In genomic region chr13:118387448-118387801, GRCm38 (mm10) we compare ENCODE assay signal across 9 mouse cellular contexts. TPM values are rescaled to one million over a fixed set of nuclear protein-coding genes. Genes with fewer than 3 reads are reported as not detected.
DNase-seq lines count a peak whose midpoint lies in the region; ATAC-seq and TF ChIP-seq lines count a peak whose summit lies in the region.
"Not testable (repeated sequence)": the region's sequence is repeated elsewhere in the genome, so short reads cannot be mapped to it uniquely, and the experiment has no call there.
"Had no signal": no experiment of that assay in that cellular context is flagged by ENCODE, and none has a peak within 500 bp of the region (broad histone marks: within the 10 kb centered on the region; RNA-seq: fewer than 3 reads in every experiment).

No protein-coding gene starts in this region.

- H3K4me2 ChIP-seq in CH12.LX (ENCODE audit: insufficient read depth, low read depth, poor library complexity, severe bottlenecking), result not testable (repeated sequence)
- H3K4me2 ChIP-seq in embryonic facial prominence, embryonic 12.5 days (replicated peaks), result peak overlapping the region; percentile 40
- H3K4me2 ChIP-seq in hindbrain, embryonic 13.5 days, result peak overlapping the region; percentile 49
- peak overlapping the region; percentile 46 for H3K4me2 ChIP-seq in kidney, postnatal 0 days (ENCODE audit: low read length)
- peak overlapping the region; percentile 52 for H3K4me2 ChIP-seq in liver, embryonic 14.5 days (ENCODE audit: low read depth)
- H3K4me2 ChIP-seq in midbrain, embryonic 13.5 days (replicated peaks), result peak overlapping the region; percentile 41
- peak overlapping the region; percentile 35 for H3K4me2 ChIP-seq in stomach, embryonic 14.5 days (replicated peaks; ENCODE audit: low read depth, low read length)

- not testable (repeated sequence) for TF ChIP-seq POLR2A in CH12.LX (IDR thresholded peaks at IDR 0.05; ENCODE audit: low read depth, low read length)

- in situ Hi-C loops in CH12.LX (cut with MboI; ENCODE audit: low pct_ligation_motif_present, low pct_unique_long_range_greater_than_20kb, low sequenced_read_pairs), result not testable (repeated sequence)

- peaks cover 21% of the 10 kb centered on the region for H3K79me2 ChIP-seq in CH12.LX (replicated peaks; ENCODE audit: control insufficient read depth, extremely low read depth, insufficient read depth, poor library complexity, severe bottlenecking)

- not testable (repeated sequence) for H3K27me3 ChIP-seq in CH12.LX (replicated peaks); embryonic facial prominence, embryonic 12.5 days; hindbrain, embryonic 13.5 days; kidney, postnatal 0 days (ENCODE audit: insufficient read depth, low read length); liver, embryonic 14.5 days (ENCODE audit: control insufficient read depth, insufficient read depth, low read length); midbrain, embryonic 13.5 days; stomach, embryonic 14.5 days (ENCODE audit: control insufficient read depth, insufficient read depth, low read length)

- not testable (repeated sequence) for TF ChIP-seq CTCF in CH12.LX (conservative IDR thresholded peaks at IDR 0.05 in 1 of 2, IDR thresholded peaks at IDR 0.05 in 1 of 2; ENCODE audit: low read depth in 2 of 2, low read length in 2 of 2); gastrocnemius, adult 2 months (IDR thresholded peaks at IDR 0.05); kidney, postnatal 0 days (IDR thresholded peaks at IDR 0.05; ENCODE audit: low read depth)
- TF ChIP-seq CTCF in liver, embryonic 14.5 days (IDR thresholded peaks at IDR 0.05; ENCODE audit: low read depth), result 0 out of 2 replicates have a peak, but pooled peaks have one; percentile 19

- 11% methylated on average over 10 of the region's 10 CpGs for WGBS in embryonic facial prominence, embryonic 12.5 days
- 9% methylated on average over 10 of the region's 10 CpGs for WGBS in hindbrain, embryonic 13.5 days
- WGBS in kidney, postnatal 0 days, result 10% methylated on average over 10 of the region's 10 CpGs
- 5% methylated on average over 10 of the region's 10 CpGs for WGBS in liver, embryonic 14.5 days (ENCODE audit: insufficient replicate concordance)
- 10% methylated on average over 10 of the region's 10 CpGs for WGBS in midbrain, embryonic 13.5 days
- 8% methylated on average over 10 of the region's 10 CpGs for WGBS in stomach, embryonic 14.5 days

- TF ChIP-seq RAD21 in CH12.LX (IDR thresholded peaks at IDR 0.05; ENCODE audit: low read depth, low read length), result not testable (repeated sequence)

- not testable (repeated sequence) for H3K27ac ChIP-seq in CH12.LX (ENCODE audit: insufficient read depth, low read depth); embryonic facial prominence, embryonic 12.5 days; hindbrain, embryonic 13.5 days; kidney, postnatal 0 days; liver, embryonic 14.5 days; midbrain, embryonic 13.5 days; stomach, embryonic 14.5 days (ENCODE audit: low read length)
- H3K27ac ChIP-seq in gastrocnemius, adult 2 months, result peak overlapping the region; percentile 92

- not testable (repeated sequence) for DNase-seq in CH12.LX (ENCODE audit: extremely low read depth); gastrocnemius, adult 2 months; kidney, postnatal 0 days (ENCODE audit: low spot score); liver, embryonic 14.5 days (ENCODE audit: low read depth in 3 of 3, low spot score in 3 of 3)

- not testable (repeated sequence) for TF ChIP-seq EP300 in CH12.LX (IDR thresholded peaks at IDR 0.05; ENCODE audit: low read length); liver, embryonic 14.5 days (IDR thresholded peaks at IDR 0.05; ENCODE audit: low read depth)

- peak overlapping the region; percentile 32 to 93 (median 84) for H3K4me3 ChIP-seq in CH12.LX (replicated peaks in 1 of 3; ENCODE audit: low read depth in 2 of 3, low read length in 2 of 3, poor library complexity in 1 of 3)
- H3K4me3 ChIP-seq in embryonic facial prominence, embryonic 12.5 days, result peak overlapping the region; percentile 98
- H3K4me3 ChIP-seq in gastrocnemius, adult 2 months, result peak overlapping the region; percentile 99
- peak overlapping the region; percentile 90 for H3K4me3 ChIP-seq in hindbrain, embryonic 13.5 days
- peak overlapping the region; percentile 93 for H3K4me3 ChIP-seq in kidney, postnatal 0 days (replicated peaks; ENCODE audit: low read depth, low read length)
- H3K4me3 ChIP-seq in liver, embryonic 14.5 days (ENCODE audit: insufficient read depth in 1 of 2, low read depth in 2 of 2, low read length in 2 of 2), result peak overlapping the region; percentile 84 to 89
- peak overlapping the region; percentile 95 for H3K4me3 ChIP-seq in midbrain, embryonic 13.5 days (replicated peaks)
- H3K4me3 ChIP-seq in stomach, embryonic 14.5 days (ENCODE audit: low read depth, low read length), result peak overlapping the region; percentile 92

- H3K36me3 ChIP-seq in CH12.LX (replicated peaks in 1 of 2; ENCODE audit: control insufficient read depth in 1 of 2, insufficient read depth in 1 of 2, low read length in 1 of 2), result peaks cover 14 to 27% of the 10 kb centered on the region in 2 experiments
- H3K36me3 ChIP-seq in embryonic facial prominence, embryonic 12.5 days, result peaks cover 19% of the 10 kb centered on the region
- H3K36me3 ChIP-seq in hindbrain, embryonic 13.5 days, result peaks cover 19% of the 10 kb centered on the region
- peaks cover 17% of the 10 kb centered on the region for H3K36me3 ChIP-seq in kidney, postnatal 0 days (ENCODE audit: insufficient read depth, low read length)
- H3K36me3 ChIP-seq in liver, embryonic 14.5 days (replicated peaks; ENCODE audit: control insufficient read depth, insufficient read depth, low read depth), result peaks cover 20% of the 10 kb centered on the region
- H3K36me3 ChIP-seq in midbrain, embryonic 13.5 days, result peaks cover 23% of the 10 kb centered on the region
- peaks cover 24% of the 10 kb centered on the region for H3K36me3 ChIP-seq in stomach, embryonic 14.5 days (ENCODE audit: control insufficient read depth, insufficient read depth, low read length)

- dilution Hi-C loops in CH12.LX (cut with MboI; ENCODE audit: extremely low pct_ligation_motif_present, extremely low pct_unique_long_range_greater_than_20kb, low sequenced_read_pairs), result not testable (repeated sequence)

- H3K4me1 ChIP-seq in CH12.LX (ENCODE audit: control insufficient read depth in 1 of 2, insufficient read depth in 2 of 2), result peaks cover 2 to 17% of the 10 kb centered on the region in 2 experiments; a peak in 2 of 4 replicates
- H3K4me1 ChIP-seq in embryonic facial prominence, embryonic 12.5 days; kidney, postnatal 0 days (replicated peaks; ENCODE audit: insufficient read depth, low read length); liver, embryonic 14.5 days (replicated peaks; ENCODE audit: control insufficient read depth in 2 of 2, insufficient read depth in 2 of 2, low read length in 1 of 2); stomach, embryonic 14.5 days (ENCODE audit: control insufficient read depth, insufficient read depth, low read length): not testable (repeated sequence)
- peaks cover 14% of the 10 kb centered on the region for H3K4me1 ChIP-seq in hindbrain, embryonic 13.5 days (replicated peaks)
- H3K4me1 ChIP-seq in midbrain, embryonic 13.5 days (replicated peaks), result peaks cover 14% of the 10 kb centered on the region

- not testable (repeated sequence) for H3K9ac ChIP-seq in CH12.LX (ENCODE audit: insufficient read depth, low read depth); embryonic facial prominence, embryonic 12.5 days; hindbrain, embryonic 13.5 days; kidney, postnatal 0 days (ENCODE audit: low read depth, low read length); midbrain, embryonic 13.5 days (replicated peaks); stomach, embryonic 14.5 days (replicated peaks; ENCODE audit: low read depth, low read length)
- peak overlapping the region; percentile 31; the same call in 1 of the 2 replicates for H3K9ac ChIP-seq in liver, embryonic 14.5 days (replicated peaks)

- intact Hi-C loops in gastrocnemius, adult 2 months (cut with DNase I), result not testable (repeated sequence)

- not testable (repeated sequence) for H3K9me3 ChIP-seq in CH12.LX (replicated peaks; ENCODE audit: low read length); embryonic facial prominence, embryonic 12.5 days; hindbrain, embryonic 13.5 days; kidney, postnatal 0 days (replicated peaks; ENCODE audit: low read length); liver, embryonic 14.5 days (ENCODE audit: control insufficient read depth, low read length); midbrain, embryonic 13.5 days; stomach, embryonic 14.5 days (ENCODE audit: control insufficient read depth, low read depth, low read length)

- ATAC-seq in embryonic facial prominence, embryonic 12.5 days (ENCODE audit: insufficient number of reproducible peaks, insufficient read depth, low FRiP score, low TSS enrichment), result peak; percentile 25; the same call in 1 of the 2 replicates
- ATAC-seq in hindbrain, embryonic 13.5 days (ENCODE audit: low FRiP score), result peak; percentile 80
- ATAC-seq in kidney, postnatal 0 days (replicated peaks; ENCODE audit: low FRiP score, low read depth), result peak; percentile 37; the same call in 1 of the 2 replicates
- peak; percentile 51 for ATAC-seq in liver, embryonic 14.5 days (ENCODE audit: insufficient read depth)
- ATAC-seq in midbrain, embryonic 13.5 days, result peak; percentile 80
- peak; percentile 47 for ATAC-seq in stomach, embryonic 14.5 days (ENCODE audit: insufficient number of reproducible peaks, insufficient read depth, low FRiP score, low read depth)

RNA-seq across cellular contexts. Expression of gene Mrps30, which starts 0.4 kb away (rescaled TPM):
- 36.0 and 36.6 TPM in 2 replicates for total RNA-seq in CH12.LX (2012; rRNA removed)
- 48.7 and 50.2 TPM in 2 replicates for total RNA-seq in CH12.LX (2014; rRNA removed)
- polyA plus RNA-seq in CH12.LX (2012; ENCODE audit: insufficient read length, low read depth), result 35.5 and 38.6 TPM in 2 replicates
- 36.7 TPM in 2 replicates for polyA plus RNA-seq in embryonic facial prominence, embryonic 12.5 days (2016; fragmentation: Nextera tagmentation; extraction: Ambion mirVana)
- 10 to 100 TPM; 16.0 to 16.8 TPM for total RNA-seq in gastrocnemius, adult 2 months (2021)
- polyA plus RNA-seq in hindbrain, embryonic 13.5 days (2015; fragmentation: Nextera tagmentation; extraction: Ambion mirVana), result 24.2 and 25.0 TPM in 2 replicates
- polyA plus RNA-seq in kidney, postnatal 0 days (2015; fragmentation: Nextera tagmentation; extraction: Ambion mirVana), result 35.7 and 36.8 TPM in 2 replicates
- polyA plus RNA-seq in liver, embryonic 14.5 days (2012; rRNA removed), result 9.5 and 10.0 TPM in 2 replicates
- polyA plus RNA-seq in liver, embryonic 14.5 days (2014; fragmentation: Nextera tagmentation; extraction: Ambion mirVana), result 17.5 and 19.6 TPM in 2 replicates
- polyA plus RNA-seq in midbrain, embryonic 13.5 days (2015; fragmentation: Nextera tagmentation; extraction: Ambion mirVana), result 22.9 and 25.7 TPM in 2 replicates
- 28.4 and 33.2 TPM in 2 replicates for polyA plus RNA-seq in stomach, embryonic 14.5 days (2014; fragmentation: Nextera tagmentation; extraction: Ambion mirVana)

RNA-seq across cellular contexts. Expression of gene B430218F22Rik, which starts 1.0 kb away (rescaled TPM):
- 11.1 and 12.0 TPM in 2 replicates for total RNA-seq in CH12.LX (2012; rRNA removed)
- total RNA-seq in CH12.LX (2014; rRNA removed), result 0.48 TPM in 1 of 2 replicates, not detected in the other
- 0.64 TPM in 1 of 2 replicates, not detected in the other for polyA plus RNA-seq in CH12.LX (2012; ENCODE audit: insufficient read length, low read depth)
- polyA plus RNA-seq in embryonic facial prominence, embryonic 12.5 days (2016; fragmentation: Nextera tagmentation; extraction: Ambion mirVana), result 1.1 and 1.7 TPM in 2 replicates
- not detected for total RNA-seq in gastrocnemius, adult 2 months (2021)
- polyA plus RNA-seq in hindbrain, embryonic 13.5 days (2015; fragmentation: Nextera tagmentation; extraction: Ambion mirVana), result 0.64 and 1.00 TPM in 2 replicates
- 0.85 and 2.2 TPM in 2 replicates for polyA plus RNA-seq in kidney, postnatal 0 days (2015; fragmentation: Nextera tagmentation; extraction: Ambion mirVana)
- 0.04 and 0.08 TPM in 2 replicates for polyA plus RNA-seq in liver, embryonic 14.5 days (2012; rRNA removed)
- polyA plus RNA-seq in liver, embryonic 14.5 days (2014; fragmentation: Nextera tagmentation; extraction: Ambion mirVana), result 0.19 TPM in 2 replicates
- 0.19 and 1.0 TPM in 2 replicates for polyA plus RNA-seq in midbrain, embryonic 13.5 days (2015; fragmentation: Nextera tagmentation; extraction: Ambion mirVana)
- 0.26 and 0.53 TPM in 2 replicates for polyA plus RNA-seq in stomach, embryonic 14.5 days (2014; fragmentation: Nextera tagmentation; extraction: Ambion mirVana)
- total RNA-seq: gastrocnemius, postnatal 10 days had no signal

Comparison
In these comparisons a context has a peak if more than half of its experiments do, and no peak if none do; other contexts are left out.
1. ATAC-seq: peak in every context shown above with its lines; median percentile 80 in hindbrain, embryonic 13.5 days; 80 in midbrain, embryonic 13.5 days; 51 in liver, embryonic 14.5 days; 47 in stomach, embryonic 14.5 days; 37 in kidney, postnatal 0 days; 25 in embryonic facial prominence, embryonic 12.5 days.